Mouse (Mus musculus) CD8-positive naive resting alpha-beta T cell, adult 2 months (primary cell): ENCODE measurements around the gene 4930544D05Rik.
"Not testable (repeated sequence)": the region's sequence is repeated elsewhere in the genome, so short reads cannot be mapped to it uniquely, and the experiment has no call there.

Source experiments
- DNase-seq, 2 experiments: peaks; one replicate each; pipeline ENCODE4 v3.0.0; 2022; ENCODE audit warnings: low read depth in 2 of 2, low spot score in 2 of 2

Gene 4930544D05Rik

DNA sequence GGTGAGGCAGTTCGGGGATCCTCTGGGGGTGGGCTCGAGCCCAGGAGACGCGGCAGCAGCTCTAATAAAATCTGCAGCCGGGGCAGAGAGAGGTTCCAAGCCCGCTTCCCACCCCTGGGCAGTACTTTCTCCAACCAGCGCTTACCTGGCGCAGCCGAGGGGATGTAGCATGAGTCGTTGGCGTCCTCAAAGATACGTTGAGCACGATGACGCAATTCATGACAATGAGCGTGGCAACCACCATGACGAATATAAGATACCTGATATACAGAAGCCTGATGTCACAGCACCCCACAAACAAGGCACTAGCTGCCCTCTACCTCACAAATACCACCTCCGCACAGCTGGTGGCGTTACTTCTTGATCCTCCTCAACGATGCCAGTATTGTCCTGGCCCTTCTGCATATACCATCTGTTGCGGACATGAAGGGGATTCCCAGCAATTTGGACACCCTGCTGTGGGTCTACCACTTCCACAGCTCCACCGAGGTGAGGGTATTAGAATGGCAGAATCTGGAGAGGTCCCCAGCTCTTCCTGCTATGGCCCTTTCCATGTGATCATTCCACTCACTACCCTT, at the start of gene 4930544D05Rik:
4930544D05Rik (plus strand) TSS at position 333 of the 578 bp plus-strand sequence.
- DNase-seq: peak; percentile 23 to 46

DNA sequence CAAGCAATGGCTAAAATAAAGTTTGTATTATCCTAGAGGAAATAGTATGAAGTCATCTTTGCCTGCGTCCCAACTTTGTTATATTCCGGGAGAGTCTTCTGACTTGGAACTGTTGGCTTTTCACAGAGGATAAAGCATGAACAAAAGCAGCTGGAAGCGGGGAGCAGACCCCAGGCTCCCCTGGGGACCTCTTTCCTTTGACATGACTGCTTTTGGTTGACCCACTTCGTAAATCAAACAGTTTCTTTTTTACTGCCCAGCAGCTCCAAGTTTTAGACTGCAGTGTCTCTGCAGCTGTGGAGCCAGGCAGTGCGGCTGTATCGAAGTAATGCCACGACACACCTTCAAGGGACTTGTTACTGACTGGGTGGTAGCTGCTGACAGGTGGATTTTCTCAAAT, 49.1 kb upstream of the 4930544D05Rik start:
- no peak for DNase-seq

DNA sequence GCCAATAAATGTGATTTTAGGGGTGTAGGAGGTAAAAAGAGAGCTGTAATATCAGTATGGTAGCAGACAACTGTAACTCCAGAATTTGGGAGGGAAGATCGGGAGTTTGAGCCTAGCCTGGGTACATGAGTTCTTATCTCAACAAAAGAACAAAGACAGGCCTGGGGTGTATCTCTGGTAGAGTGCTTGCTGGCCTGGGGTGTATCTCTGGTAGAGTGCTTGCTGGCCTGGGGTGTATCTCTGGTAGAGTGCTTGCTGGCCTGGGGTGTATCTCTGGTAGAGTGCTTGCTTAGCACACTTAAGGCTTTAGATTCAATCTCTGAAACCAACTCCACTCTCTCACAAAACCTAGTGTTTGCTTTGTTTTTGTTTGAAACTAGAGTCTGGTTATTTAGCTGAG, 45.0 kb upstream of the 4930544D05Rik start:
- not testable (repeated sequence) for DNase-seq

DNA sequence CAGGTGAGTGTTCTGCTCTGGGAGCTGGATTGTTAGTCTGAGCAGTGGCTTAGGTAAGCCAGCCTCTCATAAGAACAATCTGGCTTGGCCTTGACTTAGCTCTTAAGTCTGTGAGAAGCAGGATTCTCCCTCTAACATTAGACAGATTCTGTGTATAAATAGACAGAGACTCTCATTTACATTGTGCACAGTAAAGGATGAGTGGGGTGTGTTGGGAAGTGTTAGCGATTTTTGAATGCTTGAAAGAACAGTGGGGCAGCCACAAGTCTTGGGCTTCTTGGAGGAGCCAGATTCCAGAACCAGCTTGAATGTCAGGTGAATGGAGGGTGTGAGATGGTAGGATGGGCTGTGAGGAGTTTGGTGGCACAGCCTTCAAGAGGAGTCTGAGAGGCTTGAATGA, 44.0 kb upstream of the 4930544D05Rik start:
- DNase-seq: no peak

DNA sequence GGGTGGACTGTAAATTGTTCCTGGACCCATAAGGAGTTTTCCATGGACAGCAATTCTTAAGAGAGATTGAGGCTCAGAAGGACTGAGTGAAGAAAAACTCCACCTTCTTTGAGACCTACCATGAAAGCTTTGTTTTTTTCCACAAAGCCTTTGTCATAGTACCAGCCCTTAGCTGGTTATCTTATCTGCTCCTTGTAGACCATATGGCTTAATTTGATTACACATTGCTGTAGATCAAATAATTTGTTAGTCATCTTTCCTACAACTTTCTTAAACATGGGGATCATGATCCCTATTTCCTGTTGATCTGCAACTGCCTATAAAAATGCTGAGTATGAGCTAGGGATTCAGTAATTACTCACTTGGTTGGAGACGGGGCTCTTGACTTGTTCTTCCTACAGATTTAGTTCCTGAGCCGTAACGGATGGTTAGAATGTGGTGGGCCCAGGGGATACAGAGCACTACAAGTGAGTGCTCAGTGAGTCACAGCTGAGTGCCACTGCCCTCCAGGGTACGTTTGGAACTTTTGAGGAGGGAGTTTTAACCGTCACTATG, 43.2 kb upstream of the 4930544D05Rik start:
- no peak for DNase-seq

DNA sequence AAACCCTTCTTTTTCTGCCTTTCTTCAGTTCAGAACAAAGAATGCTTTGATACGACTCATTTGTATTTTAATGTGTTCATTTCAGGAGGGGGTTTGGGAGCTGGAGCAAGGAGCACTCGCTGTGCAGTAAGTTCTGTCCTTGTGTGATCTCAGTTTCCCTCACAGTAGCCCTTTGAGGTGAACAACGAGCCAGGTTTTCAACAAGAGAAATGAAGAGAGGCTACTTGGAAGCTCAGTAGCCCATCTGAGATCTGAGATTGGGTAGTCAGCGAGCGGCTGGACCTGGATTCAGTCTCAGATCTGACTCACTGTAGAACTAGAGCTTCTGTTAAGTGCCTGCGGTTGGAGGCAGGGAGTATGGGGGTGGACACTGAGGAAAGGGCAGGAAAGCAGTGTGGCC, 41.8 kb upstream of the 4930544D05Rik start:
- no peak for DNase-seq

DNA sequence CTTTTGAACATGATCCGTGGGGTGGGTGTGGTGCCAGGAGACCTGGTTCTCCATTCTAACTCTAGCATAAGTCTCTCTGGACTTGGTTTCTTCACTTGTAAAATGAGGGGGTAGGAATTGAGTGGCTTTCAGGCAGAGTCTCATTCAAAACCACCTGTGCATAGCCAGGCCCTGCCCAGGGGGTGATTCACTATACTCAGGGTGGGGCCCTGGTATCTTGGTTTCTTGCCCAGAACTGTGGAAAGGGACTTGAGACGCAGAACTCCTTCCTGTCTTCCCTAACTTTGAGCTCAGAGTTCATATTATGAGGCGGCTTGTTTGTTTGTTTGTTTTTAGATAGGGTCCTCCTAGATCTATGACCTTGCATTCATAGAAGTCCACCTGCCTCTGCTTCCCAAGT, 38.4 kb upstream of the 4930544D05Rik start:
- DNase-seq: no peak

DNA sequence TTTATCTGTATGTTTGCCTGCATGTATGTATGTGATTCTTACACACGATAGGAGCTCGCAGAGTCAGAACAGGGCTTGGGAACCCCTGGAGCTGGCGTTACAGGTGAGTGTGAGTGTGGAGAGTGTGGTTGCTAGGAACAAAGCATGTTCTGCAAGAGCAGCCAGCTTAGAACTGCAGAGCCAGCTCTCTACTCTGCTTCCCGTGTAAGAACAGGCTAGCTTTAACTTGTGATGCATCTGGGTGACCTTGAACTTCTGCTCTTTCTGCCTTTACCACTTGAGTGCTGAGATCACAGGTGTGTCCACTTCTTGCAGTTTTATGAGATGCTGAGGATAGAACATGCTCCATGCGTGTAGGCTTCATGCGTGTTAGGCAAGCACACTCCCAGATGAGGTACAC, 36.7 kb upstream of the 4930544D05Rik start:
- DNase-seq: no peak

DNA sequence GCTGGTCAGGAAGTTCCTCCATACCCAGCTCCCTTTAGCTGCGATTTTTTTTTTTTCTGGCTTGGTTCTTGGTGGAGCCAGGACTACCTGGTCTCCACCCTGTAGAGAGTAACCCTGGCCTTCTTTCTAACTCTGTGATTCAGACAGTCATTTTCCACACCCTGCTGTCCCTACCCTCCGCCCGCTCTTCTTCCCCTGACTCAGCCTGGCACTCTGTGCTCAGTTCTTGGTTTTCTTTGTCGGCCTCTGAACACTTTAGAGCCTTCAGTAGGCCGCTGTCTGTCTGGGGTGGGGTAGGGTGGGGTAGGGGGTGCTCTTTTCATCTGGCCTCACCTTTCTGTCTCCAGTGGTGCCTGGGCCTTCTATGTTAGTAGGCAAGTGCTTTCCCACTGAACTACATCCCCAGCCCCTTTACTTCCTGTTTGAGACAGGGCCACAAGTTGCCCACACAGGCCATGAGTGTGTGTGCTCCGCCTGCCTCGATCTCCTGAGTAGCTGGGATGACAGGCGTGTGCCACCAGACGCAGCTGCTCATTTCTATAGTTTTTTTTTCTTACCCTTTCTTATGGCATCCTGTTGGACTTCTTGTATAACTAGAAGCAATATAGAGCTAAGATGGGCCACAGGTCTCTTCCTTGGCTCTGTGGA, 35.8 kb upstream of the 4930544D05Rik start:
- DNase-seq: peak; percentile 11 to 15

DNA sequence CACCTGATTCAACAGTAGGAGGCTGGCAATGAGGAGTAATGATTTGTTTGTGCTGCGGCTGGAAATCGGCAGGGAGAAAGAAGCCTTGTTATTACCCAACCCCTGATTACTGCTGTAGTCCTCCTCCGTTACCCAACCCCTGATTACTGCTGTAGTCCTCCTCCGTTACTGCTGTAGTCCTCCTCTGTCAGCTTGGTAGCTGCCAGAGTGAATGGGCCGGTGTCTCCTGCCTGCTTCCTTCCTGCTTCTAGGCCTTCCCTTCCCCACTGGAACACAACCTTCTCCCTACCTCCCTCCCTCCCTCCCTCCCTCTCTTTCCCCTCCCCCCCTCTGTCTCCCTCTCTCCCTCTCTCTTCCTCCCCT, 35.3 kb upstream of the 4930544D05Rik start:
- DNase-seq: no peak

DNA sequence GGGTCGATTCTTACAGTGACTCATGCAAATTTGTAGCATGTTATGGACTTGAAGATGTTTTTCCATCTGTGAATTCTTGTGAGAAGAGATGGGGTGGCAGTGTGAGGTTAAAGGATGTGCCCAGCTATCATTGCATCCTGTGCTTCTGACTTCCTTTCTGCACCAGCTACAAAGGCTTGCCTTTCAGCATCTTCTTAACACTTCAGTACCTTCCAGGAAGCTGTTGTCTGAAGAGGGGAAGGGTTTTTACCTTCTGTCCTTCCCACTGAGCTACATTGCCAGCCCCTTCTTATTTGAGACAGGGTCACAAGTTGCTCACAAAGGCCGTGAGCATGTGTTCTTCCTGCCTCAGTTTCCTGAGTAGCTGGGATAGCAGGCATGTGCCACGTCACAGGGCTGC, 34.7 kb upstream of the 4930544D05Rik start:
- peak; percentile 25 to 32 for DNase-seq

DNA sequence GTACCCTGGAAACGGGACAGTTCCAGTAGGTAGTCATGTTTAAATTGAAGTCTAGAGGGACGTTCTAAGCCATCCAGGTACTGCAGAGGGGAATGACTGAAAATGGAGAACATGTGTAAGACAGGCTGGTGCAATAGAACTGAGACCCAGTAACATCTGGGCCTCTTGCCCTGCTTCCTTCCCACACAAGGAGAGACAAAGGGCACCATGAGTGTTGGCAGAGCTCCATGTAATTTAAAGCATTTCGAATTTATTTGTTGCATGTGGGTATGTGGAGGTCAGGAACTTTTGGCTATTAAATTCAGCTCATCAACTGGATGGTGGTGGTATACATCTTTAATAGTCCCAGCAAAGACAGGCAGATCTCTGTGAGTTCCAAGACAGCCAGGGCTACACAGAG, 33.5 kb upstream of the 4930544D05Rik start:
- no peak for DNase-seq

DNA sequence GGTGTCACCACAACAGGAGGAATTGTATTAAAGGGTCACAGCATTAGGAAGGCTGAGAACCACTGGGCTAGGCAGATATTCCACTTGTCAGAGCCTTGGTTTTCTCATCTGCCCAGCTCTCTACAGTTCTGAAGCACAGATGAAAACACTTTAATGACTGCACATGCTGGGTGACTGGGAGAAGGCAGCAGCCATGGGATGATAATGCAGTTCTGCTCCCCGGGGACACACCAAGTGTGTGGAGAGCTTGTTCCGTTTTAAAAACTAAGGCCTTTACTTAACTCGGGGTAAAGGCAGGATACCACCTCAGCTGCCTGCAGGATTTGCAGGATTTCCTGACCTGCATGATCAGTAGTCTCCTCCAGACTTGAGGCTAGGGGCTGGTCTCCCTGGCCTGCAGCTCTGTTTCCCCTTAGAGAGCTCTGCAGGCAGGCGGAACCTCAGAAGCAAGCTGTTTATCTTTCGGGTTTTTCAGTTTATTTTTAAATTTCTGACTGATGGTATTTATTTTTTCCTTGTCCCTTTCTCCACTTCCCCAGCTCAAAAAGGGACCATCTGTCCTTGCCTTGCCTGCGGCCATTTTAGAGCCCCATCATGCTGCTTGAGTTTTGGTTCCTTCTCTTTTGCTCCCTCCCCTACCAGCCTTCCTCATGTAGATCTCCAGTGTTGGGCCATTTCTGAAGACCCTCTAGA, 32.5 kb upstream of the 4930544D05Rik start:
- no peak for DNase-seq

DNA sequence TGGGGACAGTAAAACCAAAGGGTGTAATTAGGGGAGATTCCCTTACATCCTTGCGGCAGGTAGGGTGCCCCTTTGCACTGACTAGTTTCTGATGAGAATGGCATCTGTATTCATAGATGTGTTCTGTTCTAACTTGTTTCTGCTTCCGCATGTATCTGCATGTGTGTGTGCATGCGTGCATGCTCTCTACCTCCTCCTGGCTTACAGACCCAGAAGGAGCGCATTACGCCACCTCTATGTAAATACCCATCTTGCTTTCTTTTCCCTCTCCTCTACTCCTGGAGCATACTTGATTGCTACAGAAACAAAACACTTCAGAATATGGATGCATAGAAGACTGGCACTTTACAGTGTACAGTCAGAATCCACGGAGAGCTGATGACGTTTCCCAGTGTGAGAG, 31.9 kb upstream of the 4930544D05Rik start:
- no peak for DNase-seq

DNA sequence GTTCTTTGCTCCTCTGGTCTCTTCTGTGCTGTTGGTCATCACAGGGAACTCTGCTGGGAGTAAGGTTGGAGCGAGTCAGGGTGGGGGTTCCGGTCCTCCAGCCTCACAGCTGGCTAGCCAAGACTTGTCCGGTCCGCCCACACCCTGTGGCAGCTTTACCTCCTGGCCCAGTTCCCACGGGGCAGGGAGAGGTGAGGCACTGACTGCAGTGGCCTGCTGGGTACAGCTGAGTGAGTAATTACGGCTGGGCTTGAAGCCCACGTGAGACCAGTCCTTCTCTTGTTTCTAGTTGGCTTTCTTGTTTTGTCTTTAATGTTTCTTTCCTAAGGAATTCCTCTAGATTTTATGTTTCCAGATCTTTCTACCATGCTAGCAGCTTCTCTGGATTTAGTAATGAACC, 30.2 kb upstream of the 4930544D05Rik start:
- DNase-seq: no peak

DNA sequence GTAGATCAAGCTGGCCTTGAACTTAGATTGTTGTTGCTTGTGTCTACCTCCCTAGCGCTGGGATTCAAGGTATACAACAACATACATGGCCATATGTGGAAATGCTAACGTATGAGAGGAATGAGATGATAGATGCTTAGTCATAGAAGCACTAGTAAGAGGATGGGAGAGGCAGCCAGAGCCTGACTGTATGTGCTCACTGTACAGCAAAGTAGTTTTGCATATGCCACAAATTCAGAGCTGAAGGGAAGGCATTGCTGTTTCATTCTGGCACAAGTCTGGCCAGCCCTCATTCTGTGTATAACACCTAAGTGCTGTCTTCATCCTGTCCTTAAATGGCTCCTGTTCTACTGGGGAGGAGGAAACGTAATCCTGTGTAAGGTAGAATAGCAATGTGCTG, 29.4 kb upstream of the 4930544D05Rik start:
- DNase-seq: no peak

DNA sequence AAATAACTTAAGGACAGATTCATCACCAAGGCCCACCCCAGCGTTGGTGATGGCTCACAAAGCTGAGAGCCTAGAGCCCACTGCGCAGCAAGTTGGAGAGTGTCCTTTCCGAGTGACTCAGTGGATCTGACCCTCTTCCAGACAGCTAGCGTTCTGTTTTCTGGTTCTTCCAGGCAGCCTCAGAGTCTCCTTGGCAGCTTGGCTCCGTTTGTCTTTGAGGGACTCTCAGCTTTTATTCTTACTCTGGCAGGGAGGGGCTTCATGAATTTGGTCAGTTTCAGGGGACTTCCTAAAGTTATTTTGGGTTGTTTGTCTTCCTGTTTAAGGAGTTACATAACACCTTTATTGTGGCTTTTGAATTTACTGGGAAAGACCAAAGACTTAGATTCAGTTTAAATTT, 28.7 kb upstream of the 4930544D05Rik start:
- DNase-seq: no peak

DNA sequence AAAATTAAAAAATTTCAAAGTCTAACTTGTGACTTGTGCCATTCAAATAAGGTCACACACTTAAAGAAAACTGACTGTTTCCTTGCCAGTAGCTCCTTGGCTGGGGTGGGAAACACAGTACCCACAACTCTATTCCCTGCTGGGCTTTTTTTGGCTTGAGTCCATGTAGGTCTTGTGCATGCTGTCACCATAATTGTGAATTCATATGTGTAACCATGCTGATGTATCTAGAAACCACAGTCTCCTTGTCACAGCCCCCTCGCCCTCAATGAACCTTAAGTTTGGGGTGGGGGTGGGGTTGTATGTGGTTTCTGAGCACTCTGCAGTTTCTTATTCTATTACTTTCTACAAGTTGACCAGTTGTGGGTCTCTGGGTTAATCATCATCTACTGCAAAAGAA, 23.9 kb upstream of the 4930544D05Rik start:
- no peak for DNase-seq

DNA sequence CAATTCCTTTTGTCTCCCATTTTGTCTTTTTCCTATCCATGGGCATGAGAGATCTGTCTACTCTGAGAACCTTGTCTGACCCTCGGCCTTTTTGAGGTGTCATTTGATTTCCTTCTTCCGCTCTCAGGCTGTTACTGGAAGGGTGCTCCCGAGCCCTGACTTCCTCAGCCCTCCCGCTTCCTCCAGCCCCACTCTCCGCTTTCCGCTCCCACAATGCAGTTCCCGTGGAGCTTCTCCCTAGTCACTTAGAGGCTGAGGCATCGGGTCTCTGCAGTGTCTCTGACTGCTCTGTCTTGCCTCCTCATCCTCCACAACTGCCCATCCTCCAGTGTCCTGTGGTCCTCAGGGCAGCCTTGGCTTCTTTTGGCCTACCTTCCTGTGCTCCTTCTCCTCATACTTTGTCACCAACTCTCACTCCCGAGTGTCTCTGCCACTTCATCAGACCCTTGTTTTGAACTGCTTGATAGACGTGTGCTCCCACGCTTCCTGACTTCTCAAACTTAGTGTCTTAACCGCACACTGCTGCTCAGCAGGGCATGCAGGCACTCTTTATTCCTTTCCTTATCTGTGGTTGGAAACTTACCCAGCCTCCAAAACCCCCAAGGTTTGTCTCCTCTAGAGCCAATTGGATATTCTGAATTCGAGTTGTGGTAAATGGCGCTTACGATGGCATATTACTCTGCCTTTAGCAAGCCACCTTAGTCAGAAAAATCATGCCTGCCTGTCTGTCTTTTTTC, 21.2 kb upstream of the 4930544D05Rik start:
- DNase-seq: no peak

DNA sequence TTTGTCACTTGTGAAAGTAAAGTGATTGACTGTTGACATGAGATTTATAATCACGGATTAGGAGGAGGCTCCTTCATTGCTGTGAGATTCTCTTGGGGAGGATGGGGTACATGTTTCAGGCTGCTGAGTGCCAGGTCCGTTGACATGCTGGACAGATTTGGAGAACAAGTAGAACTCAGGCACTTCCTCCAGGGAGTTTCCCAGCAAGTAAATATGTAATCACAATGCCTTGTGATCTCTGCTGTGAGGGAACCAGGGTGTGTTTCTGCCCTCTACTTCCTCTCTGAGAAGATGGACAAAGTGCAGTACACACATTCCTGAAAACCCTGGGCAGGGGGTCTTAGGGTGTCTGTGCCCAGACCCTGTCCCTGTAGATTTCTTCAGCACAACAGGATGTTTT, 20.0 kb upstream of the 4930544D05Rik start:
- DNase-seq: no peak

DNA sequence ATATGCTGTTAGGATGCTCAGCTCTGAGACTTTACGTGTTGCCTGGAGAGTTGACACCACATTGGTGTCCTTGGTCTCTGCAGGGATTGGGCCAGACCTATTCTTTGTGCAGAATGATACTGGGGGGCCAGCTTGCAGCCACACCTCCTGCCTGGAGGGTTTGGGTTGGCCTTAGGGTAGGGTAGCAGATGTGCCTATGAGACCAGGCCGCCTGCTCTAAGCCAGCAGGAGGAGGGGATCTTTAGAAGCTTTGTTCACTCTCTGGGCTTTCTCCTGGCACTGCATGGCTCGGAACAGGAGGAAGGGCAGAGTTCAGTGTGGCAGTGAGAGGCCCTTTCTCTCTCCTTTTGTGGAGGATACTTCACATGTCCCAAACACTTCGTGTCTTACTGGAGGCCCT, 19.6 kb upstream of the 4930544D05Rik start:
- no peak for DNase-seq

DNA sequence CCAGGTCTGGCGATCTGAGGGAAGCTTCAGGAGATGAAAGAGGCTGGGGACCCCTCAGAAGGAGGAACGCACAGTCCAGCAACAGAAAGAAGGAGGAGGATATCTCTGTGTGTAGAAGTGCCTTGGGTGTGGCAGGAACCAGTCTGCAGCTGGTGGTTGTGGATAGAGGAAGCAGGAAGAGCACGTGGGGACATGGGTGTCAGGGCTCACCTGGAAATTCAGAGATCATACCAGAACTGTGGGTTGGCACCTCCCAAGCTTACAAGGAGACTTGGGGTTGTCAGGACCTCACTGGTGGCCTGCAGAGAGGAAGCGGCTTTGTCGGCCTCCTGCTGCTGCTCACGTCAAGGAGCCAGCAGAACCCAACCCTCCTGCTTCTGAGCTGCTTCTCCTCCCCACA, 18.3 kb upstream of the 4930544D05Rik start:
- DNase-seq: no peak
